Mouse (Mus musculus) layer of hippocampus, adult 8-10 months (tissue): ENCODE results near the gene Pakap. TPM values are rescaled to one million over a fixed set of nuclear protein-coding genes. Genes with fewer than 3 reads are reported as not detected.
"Not testable (repeated sequence)": the region's sequence is repeated elsewhere in the genome, so short reads cannot be mapped to it uniquely, and the experiment has no call there.

Source experiments
- DNase-seq, 2 experiments: peaks; one replicate each; pipeline ENCODE4 v3.0.0; 2022; ENCODE audit warnings: low spot score in 2 of 2
- total RNA-seq, 4 experiments: library from RNA; stranded (reverse); gene quantifications; 2 replicates each; pipeline ENCODE4 v1.2.4; 2022

Gene Pakap
- total RNA-seq, 4 experiments from 2014 or later, result 24.3 to 29.7 (median 26.2) TPM

DNA sequence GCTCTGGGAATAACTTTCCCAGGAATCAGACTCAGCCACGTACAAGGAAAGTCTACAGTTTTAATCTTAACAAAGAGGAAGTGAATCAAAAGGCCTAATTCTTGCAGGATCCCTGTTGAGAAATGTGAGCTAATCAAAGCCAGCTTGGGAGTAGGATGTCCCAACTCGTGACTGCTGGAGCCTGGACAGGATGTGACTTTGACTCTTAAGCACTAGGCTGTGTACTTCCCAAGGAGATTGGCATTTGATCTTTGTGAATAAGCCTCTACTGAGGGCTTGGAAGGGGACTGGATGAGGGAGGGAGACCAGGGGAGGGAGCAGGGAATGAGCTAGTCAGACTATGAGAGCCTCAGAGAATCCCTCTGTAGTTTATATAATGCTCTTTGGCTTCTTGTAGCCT, 298.1 kb downstream of the Pakap start:
- DNase-seq, result no peak

DNA sequence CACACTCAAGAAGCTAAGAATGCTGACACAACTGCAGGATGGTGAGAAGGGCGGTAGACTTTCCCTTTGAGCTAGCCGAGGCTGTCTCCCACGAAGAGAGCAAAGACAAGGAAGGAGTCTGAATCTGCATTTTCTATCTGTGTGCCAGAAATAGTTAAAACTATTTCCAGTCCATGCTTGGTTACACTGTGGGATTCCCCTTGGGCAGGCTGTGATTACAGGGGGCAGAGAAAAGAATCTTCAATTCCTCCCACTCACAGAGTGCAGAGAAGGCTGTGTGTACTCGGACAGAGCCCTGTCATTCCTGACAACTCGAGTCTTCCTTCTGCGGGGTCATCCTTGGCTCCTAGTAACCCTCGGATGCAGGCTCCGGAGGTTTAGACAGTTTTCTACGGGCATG, 299.0 kb downstream of the Pakap start:
- no peak for DNase-seq

GRCm38 (mm10) chr4:57867454-57867853, 299.5 kb downstream of the Pakap start:
- no peak for DNase-seq

DNA sequence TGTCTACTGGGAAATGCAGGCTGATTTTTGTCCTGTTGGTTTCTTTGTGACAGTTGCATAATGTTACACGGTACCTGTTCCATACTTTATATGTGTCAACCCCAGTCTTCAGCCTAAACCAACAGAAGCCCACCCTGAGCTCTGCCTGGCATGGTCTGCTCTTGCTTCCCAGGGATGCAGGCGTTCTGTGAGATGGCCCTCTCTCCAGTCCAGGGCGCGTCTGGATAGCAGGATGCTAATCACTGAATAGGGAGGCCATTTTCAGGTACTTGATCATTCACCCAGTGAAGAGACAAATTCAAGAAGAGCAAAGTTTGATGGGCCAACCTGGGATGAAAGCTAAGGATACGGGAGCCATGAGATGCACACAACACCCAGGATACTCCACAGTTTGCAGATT, 311.2 kb downstream of the Pakap start:
- DNase-seq, result no peak

DNA sequence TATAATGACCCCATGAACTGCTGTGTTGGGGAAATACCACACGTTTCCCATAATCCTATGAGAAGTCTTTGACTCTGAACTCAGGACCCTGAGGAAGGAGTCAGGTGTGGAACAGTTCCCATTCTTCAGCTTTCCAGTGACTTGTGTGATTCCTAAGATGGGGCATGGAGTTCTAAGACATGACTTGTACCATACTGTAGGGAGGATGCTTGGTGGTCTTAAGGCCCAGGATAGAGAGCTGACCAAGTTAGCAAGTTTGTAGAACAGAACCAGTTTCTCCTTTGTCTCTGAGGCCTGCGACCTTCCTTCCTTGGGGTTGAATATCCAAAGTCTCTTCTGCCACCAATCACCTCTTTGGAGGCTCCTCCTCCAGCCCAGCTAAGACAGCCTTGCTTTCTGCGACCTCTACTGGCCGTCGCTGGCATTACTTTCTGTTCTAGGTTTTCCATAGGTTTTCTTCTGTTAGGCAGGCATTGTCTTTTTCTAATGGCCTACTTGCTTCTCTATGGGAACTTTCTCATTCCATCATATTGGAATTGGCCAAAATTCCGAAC, 311.9 kb downstream of the Pakap start:
- peak; percentile 52 to 85 for DNase-seq

DNA sequence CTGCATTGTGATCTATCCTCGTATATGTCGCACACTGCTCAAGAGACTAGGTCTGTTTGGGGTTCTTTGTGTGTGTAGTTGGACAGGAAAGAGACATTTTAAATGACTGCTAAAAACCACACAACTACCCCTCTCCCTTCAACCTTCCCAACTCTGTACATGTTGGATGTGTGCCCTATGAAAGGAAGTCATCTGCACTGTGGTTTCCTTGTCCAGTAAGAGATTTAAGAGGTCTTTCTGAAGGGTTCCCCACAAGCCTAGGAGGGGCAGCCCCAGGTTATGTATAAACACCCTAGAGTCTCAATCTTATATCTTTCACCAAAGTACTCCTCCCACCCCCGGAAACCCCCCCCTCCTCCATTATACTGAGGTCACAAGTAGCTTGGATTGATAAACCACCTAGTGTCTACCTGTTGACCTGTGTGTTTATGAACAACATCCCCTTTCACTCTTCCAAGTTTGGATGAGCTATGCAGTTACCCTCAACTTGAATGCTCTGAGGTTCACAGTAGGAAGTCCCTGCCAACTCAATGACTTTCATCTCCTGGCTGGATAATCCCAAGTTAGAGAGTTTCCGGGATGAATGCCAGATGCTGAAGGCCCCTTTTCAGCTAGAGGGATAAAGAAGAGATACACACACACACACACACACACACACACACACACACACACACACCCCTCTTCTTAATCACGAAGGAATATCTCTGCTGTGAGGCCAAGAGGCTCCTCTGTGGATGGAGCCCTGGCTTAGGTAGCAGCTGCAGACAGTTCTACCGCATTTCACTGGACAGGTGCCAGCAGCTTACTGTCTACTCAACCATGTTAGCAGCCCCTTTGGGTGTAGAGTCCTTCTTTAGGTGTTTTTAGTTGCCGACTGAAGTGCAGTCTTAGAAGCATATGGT, 315.8 kb downstream of the Pakap start:
- DNase-seq, result no peak

- no peak for DNase-seq
Measured at GRCm38 (mm10) chr4:57884511-57884910, 316.5 kb downstream of the Pakap start.

GRCm38 (mm10) chr4:57885186-57885585, 317.2 kb downstream of the Pakap start:
- no peak for DNase-seq

GRCm38 (mm10) chr4:57886066-57886887, 318.3 kb downstream of the Pakap start:
- no peak for DNase-seq

- DNase-seq, result no peak
Measured at GRCm38 (mm10) chr4:57886888-57887230, 318.9 kb downstream of the Pakap start.

- no peak for DNase-seq
Measured at GRCm38 (mm10) chr4:57888246-57888645, 320.3 kb downstream of the Pakap start.

DNA sequence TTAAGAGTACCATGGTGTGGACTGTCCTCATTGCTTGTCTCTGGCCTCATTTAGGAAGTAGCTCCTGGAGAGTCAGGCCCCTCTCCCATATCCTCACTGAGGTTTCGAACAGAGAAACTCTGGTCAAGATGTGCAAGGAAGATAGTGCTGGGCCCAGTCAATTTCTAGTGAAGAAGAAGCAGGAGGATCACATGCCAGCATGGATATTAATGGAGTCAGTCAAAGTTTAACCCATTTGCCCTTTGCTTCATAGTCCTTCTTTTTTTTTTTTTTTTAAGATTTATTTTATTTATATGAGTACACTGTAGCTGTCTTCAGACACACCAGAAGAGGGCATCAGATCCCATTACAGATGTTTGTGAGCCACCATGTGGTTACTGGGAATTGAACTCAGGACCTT, 321.0 kb downstream of the Pakap start:
- not testable (repeated sequence) for DNase-seq

DNA sequence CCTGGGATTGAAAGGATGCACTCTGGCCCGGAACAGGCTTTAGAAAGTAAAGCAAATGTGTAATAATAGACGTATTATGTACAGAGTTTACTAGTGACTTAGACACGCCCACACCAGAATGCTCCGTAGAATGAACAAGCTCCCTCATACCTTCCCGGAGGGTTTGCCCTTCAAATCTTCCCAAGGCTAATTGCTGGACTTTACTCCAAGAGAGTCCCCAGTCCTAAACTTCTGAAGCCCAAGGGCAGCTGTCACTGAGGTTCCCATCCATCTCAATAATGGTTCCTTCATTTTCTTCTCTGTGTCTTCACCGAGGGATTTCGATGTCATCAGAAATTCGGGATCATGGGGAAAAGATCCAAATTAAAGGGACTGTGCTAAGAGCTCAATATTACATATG, 321.8 kb downstream of the Pakap start:
- no peak for DNase-seq

DNA sequence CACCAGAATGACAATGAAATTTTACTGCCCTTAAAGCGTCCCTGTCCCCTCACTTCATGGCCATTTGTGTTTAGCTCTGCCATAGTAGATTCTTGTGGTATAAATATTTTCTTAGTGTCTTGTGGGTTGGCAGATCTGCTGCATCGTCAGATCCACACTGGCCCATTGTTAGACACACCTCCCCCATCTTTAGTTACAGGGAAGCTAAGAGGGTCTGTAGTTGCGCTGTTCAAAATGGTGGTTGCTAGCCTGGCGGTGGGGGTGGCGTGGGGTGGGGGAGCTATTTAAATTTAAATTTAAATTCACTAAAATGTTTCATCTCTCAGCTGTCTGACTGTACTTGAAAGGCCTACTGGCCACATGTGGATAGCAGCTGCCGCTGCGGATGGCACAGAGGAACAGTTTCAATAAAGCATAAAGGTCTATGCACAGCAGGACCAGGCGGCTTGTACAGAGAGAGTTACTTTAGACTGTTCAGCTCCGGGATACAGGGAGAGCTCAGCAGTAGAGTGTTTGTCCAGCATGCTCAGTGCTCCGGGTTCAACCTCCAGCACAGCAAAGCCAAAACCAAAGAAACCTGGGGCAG, 324.1 kb downstream of the Pakap start:
- no peak for DNase-seq

- no peak for DNase-seq
Measured at GRCm38 (mm10) chr4:57895140-57895539, 327.2 kb downstream of the Pakap start.

DNA sequence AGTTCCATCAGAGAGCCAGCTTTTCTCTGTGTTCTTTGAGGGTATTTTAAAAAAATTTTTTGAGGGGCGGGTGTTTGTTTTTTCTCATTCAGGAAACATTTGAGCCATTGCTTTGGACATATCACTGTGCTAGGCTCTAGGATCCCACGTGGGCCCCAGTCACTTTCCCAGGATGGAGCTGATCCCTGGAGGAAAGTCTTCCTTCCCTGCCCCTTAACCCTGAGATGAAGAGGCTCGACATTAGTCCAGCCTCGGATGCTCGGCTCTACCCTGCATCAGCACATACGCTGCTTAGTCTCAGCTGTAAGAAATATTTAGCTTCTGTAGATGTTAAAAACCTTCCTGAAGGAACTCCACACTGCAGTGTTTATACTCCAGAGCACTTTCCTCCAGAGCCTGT, 327.9 kb downstream of the Pakap start:
- DNase-seq, result no peak

- no peak for DNase-seq
Measured at GRCm38 (mm10) chr4:57896631-57897030, 328.7 kb downstream of the Pakap start.

DNA sequence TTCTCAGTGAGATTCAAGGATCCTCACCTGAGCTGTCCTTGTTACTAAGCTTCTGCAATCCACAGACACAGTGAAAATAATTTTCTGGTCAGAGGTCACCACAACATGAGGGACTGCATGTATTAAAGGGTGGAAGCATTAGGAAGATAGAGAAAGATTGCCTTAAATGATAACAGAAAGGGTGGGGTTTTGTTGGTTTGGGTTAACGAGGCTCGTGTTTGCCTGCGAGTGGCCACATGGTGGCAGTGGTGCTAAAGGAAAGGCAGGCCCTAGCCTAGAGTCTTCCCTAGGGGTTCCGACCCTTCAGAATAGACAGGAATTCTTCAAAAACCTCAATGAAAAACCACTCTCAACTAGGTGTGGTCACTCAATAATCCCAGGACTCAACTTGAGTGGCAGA, 333.2 kb downstream of the Pakap start:
- DNase-seq, result no peak

DNA sequence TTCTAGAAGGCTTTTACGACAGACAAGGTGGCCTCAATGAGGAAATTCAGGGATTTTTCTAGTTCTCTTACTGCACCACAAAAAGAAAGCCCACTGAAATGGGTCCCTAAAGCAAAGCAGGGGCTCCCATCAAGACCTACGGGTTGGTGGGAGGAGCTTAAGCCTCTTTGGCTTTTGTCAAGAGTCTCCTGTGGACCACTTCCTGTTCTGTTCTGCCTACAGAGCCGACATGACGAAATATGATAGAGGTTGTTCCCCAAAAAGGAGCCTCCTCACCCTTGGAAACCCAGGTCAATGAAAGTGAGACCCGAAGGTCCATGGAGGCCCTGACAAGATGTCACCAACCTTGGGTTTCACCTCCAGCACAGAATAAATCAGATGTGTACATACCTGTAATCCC, 334.6 kb downstream of the Pakap start:
- DNase-seq, result no peak

GRCm38 (mm10) chr4:57904211-57904610, 336.2 kb downstream of the Pakap start:
- peak in 1 of 2 experiments; percentile 63 for DNase-seq

GRCm38 (mm10) chr4:57904638-57905037, 336.7 kb downstream of the Pakap start:
- no peak for DNase-seq

DNA sequence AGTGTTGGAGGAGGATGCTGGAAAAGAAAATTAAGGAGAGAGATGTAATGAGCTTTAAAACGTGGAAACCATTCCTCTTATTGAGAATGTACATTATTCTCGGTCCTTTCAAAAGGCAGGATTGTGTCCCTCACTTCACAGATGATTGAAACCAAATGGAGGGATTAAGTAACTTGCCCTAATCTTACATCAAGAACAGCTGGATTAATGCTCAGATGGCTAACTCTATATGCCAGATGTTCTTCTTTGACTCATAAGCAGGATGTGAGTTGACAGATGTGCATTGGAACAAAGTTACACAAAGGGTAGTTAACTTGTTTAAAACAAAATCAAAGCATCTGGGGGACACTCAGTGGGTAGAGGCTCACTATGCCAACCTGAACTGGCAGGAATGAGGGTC, 338.7 kb downstream of the Pakap start:
- no peak for DNase-seq
